Mouse (Mus musculus): Measurements from ENCODE around the gene Mgll. TPM values are rescaled to one million over a fixed set of nuclear protein-coding genes. Genes with fewer than 3 reads are reported as not detected.

Mgll gene
- polyA plus RNA-seq, 1 experiment, result 63.4 TPM

- DNase-seq, result no peak
- 83% methylated on average over 3 of the region's 3 CpGs for WGBS
Measured at GRCm38 (mm10) chr6:88721059-88721458, 3.2 kb upstream of the Mgll start.

GRCm38 (mm10) chr6:88722906-88723305, 1.3 kb upstream of the Mgll start:
- no peak overlapping the region for H3K27ac ChIP-seq (ENCODE audit: insufficient read depth, low read length)
- 99% methylated on average over 2 of the region's 2 CpGs for WGBS
- TF ChIP-seq CTCF (IDR thresholded peaks at IDR 0.05; ENCODE audit: borderline replicate concordance, insufficient read depth, low read depth, low read length) (no peak), POLR2A (IDR thresholded peaks at IDR 0.05; ENCODE audit: borderline replicate concordance, insufficient read depth, low read length) (no peak)
- H3K4me1 ChIP-seq (ENCODE audit: control insufficient read depth, insufficient read depth, low read length), result peaks cover 15% of the 10 kb centered on the region; the same call in 1 of the 2 replicates
- DNase-seq, result no peak
- H3K27me3 ChIP-seq (ENCODE audit: control insufficient read depth, insufficient read depth, low read length), result no peaks in the 10 kb centered on the region
- no peak overlapping the region for H3K4me3 ChIP-seq (replicated peaks; ENCODE audit: insufficient read depth, low read depth, low read length)

More at GRCm38 (mm10) chr6:88721059-88721458, 3.2 kb upstream of the Mgll start:
- TF ChIP-seq POLR2A (IDR thresholded peaks at IDR 0.05; ENCODE audit: borderline replicate concordance, insufficient read depth, low read length) (no peak), CTCF (IDR thresholded peaks at IDR 0.05; ENCODE audit: borderline replicate concordance, insufficient read depth, low read depth, low read length) (no peak)
- H3K4me3 ChIP-seq (replicated peaks; ENCODE audit: insufficient read depth, low read depth, low read length), result no peak overlapping the region
- H3K4me1 ChIP-seq (ENCODE audit: control insufficient read depth, insufficient read depth, low read length), result no peaks in the 10 kb centered on the region; the same call in 1 of the 2 replicates
- no peaks in the 10 kb centered on the region for H3K27me3 ChIP-seq (ENCODE audit: control insufficient read depth, insufficient read depth, low read length)
- H3K27ac ChIP-seq (ENCODE audit: insufficient read depth, low read length), result no peak overlapping the region

- WGBS, result 33% methylated on average over 14 of the region's 14 CpGs
- DNase-seq, result no peak
Measured at GRCm38 (mm10) chr6:88723806-88724312, 353 bp upstream of the Mgll start.

GRCm38 (mm10) chr6:88725590-88725989, 1.4 kb downstream of the Mgll start:
- H3K4me3 ChIP-seq (replicated peaks; ENCODE audit: insufficient read depth, low read depth, low read length), result peak overlapping the region; percentile 76
- WGBS, result 18% methylated on average over 7 of the region's 7 CpGs
- H3K4me1 ChIP-seq (ENCODE audit: control insufficient read depth, insufficient read depth, low read length), result peaks cover 23% of the 10 kb centered on the region; the same call in 1 of the 2 replicates
- TF ChIP-seq CTCF (IDR thresholded peaks at IDR 0.05; ENCODE audit: borderline replicate concordance, insufficient read depth, low read depth, low read length), result no peak; the same call in 1 of the 2 replicates
- TF ChIP-seq POLR2A (IDR thresholded peaks at IDR 0.05; ENCODE audit: borderline replicate concordance, insufficient read depth, low read length), result no peak
- 0 out of 2 replicates have a peak overlapping the region, but pooled peaks have one; percentile 8 for H3K27ac ChIP-seq (ENCODE audit: insufficient read depth, low read length)
- no peaks in the 10 kb centered on the region for H3K27me3 ChIP-seq (ENCODE audit: control insufficient read depth, insufficient read depth, low read length)
- DNase-seq, result peak; percentile 53 to 64

More at GRCm38 (mm10) chr6:88723806-88724312, 353 bp upstream of the Mgll start:
- H3K4me3 ChIP-seq (replicated peaks; ENCODE audit: insufficient read depth, low read depth, low read length), result peak overlapping the region; percentile 84
- H3K27ac ChIP-seq (ENCODE audit: insufficient read depth, low read length), result peak overlapping the region; percentile 37; the same call in 1 of the 2 replicates
- peaks cover 19% of the 10 kb centered on the region; the same call in 1 of the 2 replicates for H3K4me1 ChIP-seq (ENCODE audit: control insufficient read depth, insufficient read depth, low read length)
- no peaks in the 10 kb centered on the region for H3K27me3 ChIP-seq (ENCODE audit: control insufficient read depth, insufficient read depth, low read length)
- no peak for TF ChIP-seq POLR2A (IDR thresholded peaks at IDR 0.05; ENCODE audit: borderline replicate concordance, insufficient read depth, low read length)
- no peak for TF ChIP-seq CTCF (IDR thresholded peaks at IDR 0.05; ENCODE audit: borderline replicate concordance, insufficient read depth, low read depth, low read length)

GRCm38 (mm10) chr6:88726252-88727211, 2.3 kb downstream of the Mgll start:
- H3K4me1 ChIP-seq (ENCODE audit: control insufficient read depth, insufficient read depth, low read length), result peaks cover 32% of the 10 kb centered on the region
- peak; percentile 62 to 72 for DNase-seq
- H3K27ac ChIP-seq (ENCODE audit: insufficient read depth, low read length), result peak overlapping the region; percentile 87
- no peaks in the 10 kb centered on the region for H3K27me3 ChIP-seq (ENCODE audit: control insufficient read depth, insufficient read depth, low read length)
- TF ChIP-seq POLR2A (IDR thresholded peaks at IDR 0.05; ENCODE audit: borderline replicate concordance, insufficient read depth, low read length) (no peak), CTCF (IDR thresholded peaks at IDR 0.05; ENCODE audit: borderline replicate concordance, insufficient read depth, low read depth, low read length) (no peak)
- 26% methylated on average over 9 of the region's 9 CpGs for WGBS
- H3K4me3 ChIP-seq (replicated peaks; ENCODE audit: insufficient read depth, low read depth, low read length), result peak overlapping the region; percentile 76

- H3K27me3 ChIP-seq (ENCODE audit: control insufficient read depth, insufficient read depth, low read length), result no peaks in the 10 kb centered on the region
- WGBS, result 18% methylated on average over 5 of the region's 5 CpGs
- peak overlapping the region; percentile 27 for H3K4me3 ChIP-seq (replicated peaks; ENCODE audit: insufficient read depth, low read depth, low read length)
- DNase-seq, result peak in 1 of 2 experiments; percentile 43
- H3K27ac ChIP-seq (ENCODE audit: insufficient read depth, low read length), result peak overlapping the region; percentile 87
- H3K4me1 ChIP-seq (ENCODE audit: control insufficient read depth, insufficient read depth, low read length), result peaks cover 42% of the 10 kb centered on the region
- TF ChIP-seq POLR2A (IDR thresholded peaks at IDR 0.05; ENCODE audit: borderline replicate concordance, insufficient read depth, low read length) (no peak), CTCF (IDR thresholded peaks at IDR 0.05; ENCODE audit: borderline replicate concordance, insufficient read depth, low read depth, low read length) (no peak)
Measured at GRCm38 (mm10) chr6:88727490-88727889, 3.3 kb downstream of the Mgll start.

GRCm38 (mm10) chr6:88728054-88728453, 3.8 kb downstream of the Mgll start:
- no peaks in the 10 kb centered on the region for H3K27me3 ChIP-seq (ENCODE audit: control insufficient read depth, insufficient read depth, low read length)
- peaks cover 45% of the 10 kb centered on the region for H3K4me1 ChIP-seq (ENCODE audit: control insufficient read depth, insufficient read depth, low read length)
- H3K27ac ChIP-seq (ENCODE audit: insufficient read depth, low read length), result peak overlapping the region; percentile 87
- 22% methylated on average over 7 of the region's 7 CpGs for WGBS
- TF ChIP-seq POLR2A (IDR thresholded peaks at IDR 0.05; ENCODE audit: borderline replicate concordance, insufficient read depth, low read length) (no peak), CTCF (IDR thresholded peaks at IDR 0.05; ENCODE audit: borderline replicate concordance, insufficient read depth, low read depth, low read length) (no peak)
- peak overlapping the region; percentile 4 for H3K4me3 ChIP-seq (replicated peaks; ENCODE audit: insufficient read depth, low read depth, low read length)
- peak in 1 of 2 experiments; percentile 54 for DNase-seq

All from cerebellum, adult 2 months (tissue).